Mouse (Mus musculus) lung, postnatal 4 days (tissue): ENCODE data around the gene Gm29797.

ENCODE experiments used
- DNase-seq, 2 experiments: peaks; one replicate each; pipeline ENCODE4 v3.0.0; 2021

Gene Gm29797

DNA sequence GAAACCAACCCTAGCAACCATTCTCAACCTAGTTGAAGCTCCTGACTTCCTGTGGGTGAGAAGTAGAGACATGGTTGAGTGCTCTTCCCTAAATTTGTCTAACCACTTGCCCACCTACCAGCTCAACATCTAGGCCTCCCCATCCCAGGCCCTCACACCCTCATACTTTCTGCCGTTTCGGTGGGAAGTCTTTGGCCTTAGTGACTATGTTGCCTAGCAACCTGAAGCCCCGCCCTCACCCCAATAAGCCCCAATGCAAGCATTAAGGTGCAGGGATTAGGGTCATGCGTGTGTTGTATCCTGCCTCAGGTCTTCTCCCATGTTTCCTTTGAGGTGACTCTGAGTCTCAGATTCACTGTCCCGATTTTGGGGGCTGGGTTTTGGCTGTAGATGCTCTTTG is 41.4 kb downstream of the Gm29797 start, which contains the start of gene Lkaaear1:
Gene Lkaaear1 (minus strand): TSS at position 202 of the 400 bp plus-strand sequence.
- DNase-seq, result no peak

DNA sequence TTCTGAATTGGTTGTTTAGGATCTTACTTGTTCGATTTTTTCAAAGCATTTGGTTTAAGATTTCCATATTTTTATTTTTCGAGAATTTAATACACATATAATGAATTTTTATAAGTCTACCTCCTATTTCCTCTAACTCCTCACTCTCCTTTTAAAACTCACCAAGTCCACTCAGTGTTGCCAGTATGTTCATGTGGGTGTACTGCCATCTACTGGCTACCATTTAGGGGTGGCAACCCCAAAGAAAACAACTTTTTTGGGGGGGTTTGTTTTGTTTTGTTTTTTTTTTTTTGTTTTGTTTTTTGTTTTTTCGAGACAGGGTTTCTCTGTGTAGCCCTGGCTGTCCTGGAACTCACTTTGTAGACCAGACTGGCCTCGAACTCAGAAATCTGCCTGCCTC is 49.8 kb downstream of the Gm29797 start:
- DNase-seq, result no peak
